Mouse (Mus musculus): ENCODE results near the gene Phldb2. TPM values are rescaled to one million over a fixed set of nuclear protein-coding genes. Genes with fewer than 3 reads are reported as not detected.
A peak's percentile ranks its signal among the peaks of the same experiment; 100 is the strongest.

The Phldb2 gene
- polyA plus RNA-seq, 1 experiment from 2014 or later, result 37.2 TPM

GRCm38 (mm10) chr16:45786639-45787038, 166.8 kb downstream of the Phldb2 start:
- no peaks in the 10 kb centered on the region for H3K9me3 ChIP-seq

GRCm38 (mm10) chr16:45780001-45780400, 173.4 kb downstream of the Phldb2 start:
- Histone ChIP-seq H3K27me3 (replicated peaks) (no peaks in the 10 kb centered on the region), H3K4me3 (no peak overlapping the region), H3K36me3 (peaks cover 88% of the 10 kb centered on the region), H3K4me1 (no peaks in the 10 kb centered on the region), H3K9ac (no peak overlapping the region), H3K4me2 (no peak overlapping the region), H3K27ac (replicated peaks) (no peak overlapping the region), H3K9me3 (no peaks in the 10 kb centered on the region)
- 67% methylated on average over 6 of the region's 6 CpGs for WGBS
- no peak for ATAC-seq (ENCODE audit: extremely low read depth, insufficient number of reproducible peaks, low FRiP score, low TSS enrichment)

More at GRCm38 (mm10) chr16:45786639-45787038, 166.8 kb downstream of the Phldb2 start:
- H3K9ac ChIP-seq, result no peak overlapping the region
- H3K27me3 ChIP-seq (replicated peaks), result no peaks in the 10 kb centered on the region
- 37% methylated on average over 8 of the region's 8 CpGs for WGBS
- no peak for ATAC-seq (ENCODE audit: extremely low read depth, insufficient number of reproducible peaks, low FRiP score, low TSS enrichment)
- H3K27ac ChIP-seq (replicated peaks), result no peak overlapping the region
- no peaks in the 10 kb centered on the region for H3K4me1 ChIP-seq
- H3K4me2 ChIP-seq, result no peak overlapping the region
- no peak overlapping the region for H3K4me3 ChIP-seq
- H3K36me3 ChIP-seq, result peaks cover 74% of the 10 kb centered on the region

GRCm38 (mm10) chr16:45774813-45775212, 178.6 kb downstream of the Phldb2 start:
- H3K36me3 ChIP-seq, result peaks cover 94% of the 10 kb centered on the region
- H3K4me1 ChIP-seq, result no peaks in the 10 kb centered on the region
- no peak for ATAC-seq (ENCODE audit: extremely low read depth, insufficient number of reproducible peaks, low FRiP score, low TSS enrichment)
- no peak overlapping the region for H3K27ac ChIP-seq (replicated peaks)
- H3K27me3 ChIP-seq (replicated peaks), result no peaks in the 10 kb centered on the region
- H3K4me2 ChIP-seq, result no peak overlapping the region
- no peaks in the 10 kb centered on the region for H3K9me3 ChIP-seq
- H3K9ac ChIP-seq, result no peak overlapping the region
- no peak overlapping the region for H3K4me3 ChIP-seq
- 75% methylated on average over 5 of the region's 5 CpGs for WGBS

GRCm38 (mm10) chr16:45770914-45771313, 182.5 kb downstream of the Phldb2 start:
- peaks cover 84% of the 10 kb centered on the region for H3K36me3 ChIP-seq
- H3K27me3 ChIP-seq (replicated peaks), result no peaks in the 10 kb centered on the region
- no peak for ATAC-seq (ENCODE audit: extremely low read depth, insufficient number of reproducible peaks, low FRiP score, low TSS enrichment)
- no peak overlapping the region for H3K4me3 ChIP-seq
- H3K9ac ChIP-seq, result no peak overlapping the region
- H3K27ac ChIP-seq (replicated peaks), result no peak overlapping the region
- H3K4me2 ChIP-seq, result no peak overlapping the region
- no peaks in the 10 kb centered on the region for H3K9me3 ChIP-seq
- 81% methylated on average over 6 of the region's 6 CpGs for WGBS
- peaks cover 4% of the 10 kb centered on the region; the same call in 1 of the 2 replicates for H3K4me1 ChIP-seq

- H3K4me2 ChIP-seq, result no peak overlapping the region
- no peak overlapping the region for H3K9ac ChIP-seq
- no peak overlapping the region for H3K4me3 ChIP-seq
- H3K4me1 ChIP-seq, result peaks cover 17% of the 10 kb centered on the region
- WGBS, result 61% methylated on average over 10 of the region's 10 CpGs
- H3K9me3 ChIP-seq, result no peaks in the 10 kb centered on the region
- H3K27ac ChIP-seq (replicated peaks), result no peak overlapping the region
- H3K27me3 ChIP-seq (replicated peaks), result no peaks in the 10 kb centered on the region
- H3K36me3 ChIP-seq, result peaks cover 81% of the 10 kb centered on the region
- ATAC-seq (ENCODE audit: extremely low read depth, insufficient number of reproducible peaks, low FRiP score, low TSS enrichment), result no peak
Observed at GRCm38 (mm10) chr16:45767853-45768640, 185.4 kb downstream of the Phldb2 start.

- Histone ChIP-seq H3K27ac (replicated peaks) (no peak overlapping the region), H3K4me3 (no peak overlapping the region), H3K27me3 (replicated peaks) (no peaks in the 10 kb centered on the region), H3K9ac (no peak overlapping the region), H3K9me3 (no peaks in the 10 kb centered on the region), H3K4me2 (no peak overlapping the region), H3K36me3 (peaks cover 82% of the 10 kb centered on the region), H3K4me1 (peaks cover 21% of the 10 kb centered on the region)
- no peak for ATAC-seq (ENCODE audit: extremely low read depth, insufficient number of reproducible peaks, low FRiP score, low TSS enrichment)
- WGBS, result 62% methylated on average over 4 of the region's 4 CpGs
Observed at GRCm38 (mm10) chr16:45767434-45767833, 186.0 kb downstream of the Phldb2 start.

GRCm38 (mm10) chr16:45765801-45766494, 187.4 kb downstream of the Phldb2 start:
- ATAC-seq (ENCODE audit: extremely low read depth, insufficient number of reproducible peaks, low FRiP score, low TSS enrichment), result no peak
- Histone ChIP-seq H3K9me3 (no peaks in the 10 kb centered on the region), H3K4me3 (no peak overlapping the region), H3K4me2 (no peak overlapping the region), H3K4me1 (peaks cover 24% of the 10 kb centered on the region), H3K27me3 (replicated peaks) (no peaks in the 10 kb centered on the region), H3K27ac (replicated peaks) (no peak overlapping the region), H3K9ac (no peak overlapping the region), H3K36me3 (peaks cover 79% of the 10 kb centered on the region)
- 73% methylated on average over 7 of the region's 7 CpGs for WGBS

- no peak for ATAC-seq (ENCODE audit: extremely low read depth, insufficient number of reproducible peaks, low FRiP score, low TSS enrichment)
- Histone ChIP-seq H3K4me3 (no peak overlapping the region), H3K27ac (replicated peaks) (peak overlapping the region; percentile 28; the same call in 1 of the 2 replicates), H3K36me3 (peaks cover 79% of the 10 kb centered on the region), H3K9me3 (no peaks in the 10 kb centered on the region), H3K4me2 (no peak overlapping the region), H3K4me1 (peaks cover 24% of the 10 kb centered on the region), H3K27me3 (replicated peaks) (no peaks in the 10 kb centered on the region), H3K9ac (no peak overlapping the region)
- WGBS, result 73% methylated on average over 3 of the region's 3 CpGs
Observed at GRCm38 (mm10) chr16:45765102-45765501, 188.3 kb downstream of the Phldb2 start.

- no peak for ATAC-seq (ENCODE audit: extremely low read depth, insufficient number of reproducible peaks, low FRiP score, low TSS enrichment)
- peaks cover 20% of the 10 kb centered on the region for H3K4me1 ChIP-seq
- H3K9ac ChIP-seq, result no peak overlapping the region
- peaks cover 79% of the 10 kb centered on the region for H3K36me3 ChIP-seq
- no peak overlapping the region for H3K4me2 ChIP-seq
- H3K27ac ChIP-seq (replicated peaks), result peak overlapping the region; percentile 39; the same call in 1 of the 2 replicates
- WGBS, result 48% methylated on average over 13 of the region's 13 CpGs
- no peak overlapping the region for H3K4me3 ChIP-seq
- H3K27me3 ChIP-seq (replicated peaks), result no peaks in the 10 kb centered on the region
- H3K9me3 ChIP-seq, result no peaks in the 10 kb centered on the region
Observed at GRCm38 (mm10) chr16:45762859-45763505, 190.4 kb downstream of the Phldb2 start.

GRCm38 (mm10) chr16:45761425-45761824, 192.0 kb downstream of the Phldb2 start:
- H3K4me1 ChIP-seq, result peaks cover 20% of the 10 kb centered on the region
- H3K4me3 ChIP-seq, result no peak overlapping the region
- no peak overlapping the region for H3K4me2 ChIP-seq
- H3K27ac ChIP-seq (replicated peaks), result no peak overlapping the region
- H3K27me3 ChIP-seq (replicated peaks), result no peaks in the 10 kb centered on the region
- no peak for ATAC-seq (ENCODE audit: extremely low read depth, insufficient number of reproducible peaks, low FRiP score, low TSS enrichment)
- 67% methylated on average over 1 of the region's 1 CpGs for WGBS
- H3K9me3 ChIP-seq, result no peaks in the 10 kb centered on the region
- peaks cover 83% of the 10 kb centered on the region for H3K36me3 ChIP-seq
- H3K9ac ChIP-seq, result no peak overlapping the region

GRCm38 (mm10) chr16:45758726-45759269, 194.6 kb downstream of the Phldb2 start:
- no peak overlapping the region for H3K9ac ChIP-seq
- 0 out of 2 replicates have a peak overlapping the region, but pooled peaks have one; percentile 26 for H3K27ac ChIP-seq (replicated peaks)
- H3K9me3 ChIP-seq, result no peaks in the 10 kb centered on the region
- H3K4me2 ChIP-seq, result no peak overlapping the region
- H3K4me3 ChIP-seq, result no peak overlapping the region
- peaks cover 14% of the 10 kb centered on the region for H3K4me1 ChIP-seq
- no peak for ATAC-seq (ENCODE audit: extremely low read depth, insufficient number of reproducible peaks, low FRiP score, low TSS enrichment)
- H3K27me3 ChIP-seq (replicated peaks), result no peaks in the 10 kb centered on the region
- H3K36me3 ChIP-seq, result peaks cover 63% of the 10 kb centered on the region
- 78% methylated on average over 9 of the region's 9 CpGs for WGBS

Measured in heart, embryonic 13.5 days (tissue).